Mouse (Mus musculus) forebrain, embryonic 14.5 days (tissue): ENCODE data around the gene Cog6. TPM values are rescaled to one million over a fixed set of nuclear protein-coding genes. Genes with fewer than 3 reads are reported as not detected.

ENCODE experiments used
- ATAC-seq: fragments of 200-750 bp; cut with Nextera tagmentation; 2 replicates; pipeline ENCODE4 v1.8.0; 2017; ENCODE audit warnings: mild to moderate bottlenecking, moderate library complexity
- DNase-seq: peaks from one replicate; pipeline ENCODE4 v3.0.0-alpha.2; 2015; ENCODE audit warnings: low spot score
- H3K27ac ChIP-seq: fragments of 300-500 bp; sonication (generic); 2 replicates; pipeline ENCODE4 v1.5.1; 2014; ENCODE audit warnings: low read depth, mild to moderate bottlenecking, control low read depth, low read length, moderate library complexity
- H3K27me3 ChIP-seq: fragments of 300-500 bp; sonication (generic); replicated peaks from 2 replicates; pipeline ENCODE4 v1.6.1; 2014; ENCODE audit warnings: low read length, control low read depth, mixed read lengths; ENCODE audit not compliant: control insufficient read depth, insufficient read depth
- H3K36me3 ChIP-seq: fragments of 300-500 bp; sonication (generic); 2 replicates; pipeline ENCODE4 v1.6.1; 2014; ENCODE audit warnings: low read length, control low read depth; ENCODE audit not compliant: control insufficient read depth, insufficient read depth
- H3K4me1 ChIP-seq: fragments of 300-500 bp; sonication (generic); 2 replicates; pipeline ENCODE4 v1.6.1; 2014; ENCODE audit warnings: antibody characterized with exemption, low read length, control low read depth; ENCODE audit not compliant: control insufficient read depth, insufficient read depth
- H3K4me2 ChIP-seq: fragments of 300-500 bp; sonication (generic); 2 replicates; pipeline ENCODE4 v1.6.1; 2014; ENCODE audit warnings: mild to moderate bottlenecking, control low read depth, low read length
- H3K4me3 ChIP-seq: fragments of 300-500 bp; sonication (generic); 2 replicates; pipeline ENCODE4 v1.5.1; 2014; ENCODE audit warnings: low read depth, low read length, control low read depth
- H3K9ac ChIP-seq: fragments of 300-500 bp; sonication (generic); 2 replicates; pipeline ENCODE4 v1.6.1; 2014; ENCODE audit warnings: mild to moderate bottlenecking, low read length, control low read depth, moderate library complexity
- H3K9me3 ChIP-seq: fragments of 300-500 bp; sonication (generic); replicated peaks from 2 replicates; pipeline ENCODE4 v1.6.1; 2016; ENCODE audit warnings: low read length, control low read depth, mixed read lengths; ENCODE audit not compliant: control insufficient read depth
- WGBS: fragments of 180-500 bp; shearing (Covaris S2); extraction: QIAGEN DNeasy Blood & Tissue Kit; methylation state at CpG from one replicate; pipeline ENCODE4 v1.1.7; 2014; 5-methylcytosine and 5-hydroxymethylcytosine counted together
- polyA plus RNA-seq: library from polyadenylated mRNA; unstranded; fragments of >200 nt; fragmentation: Nextera tagmentation; extraction: Ambion mirVana; gene quantifications from 2 replicates; pipeline ENCODE4 v1.2.1, GENCODE M21; 2014

Cog6 gene
- polyA plus RNA-seq, 1 experiment from 2014 or later, result 73.1 TPM

DNA sequence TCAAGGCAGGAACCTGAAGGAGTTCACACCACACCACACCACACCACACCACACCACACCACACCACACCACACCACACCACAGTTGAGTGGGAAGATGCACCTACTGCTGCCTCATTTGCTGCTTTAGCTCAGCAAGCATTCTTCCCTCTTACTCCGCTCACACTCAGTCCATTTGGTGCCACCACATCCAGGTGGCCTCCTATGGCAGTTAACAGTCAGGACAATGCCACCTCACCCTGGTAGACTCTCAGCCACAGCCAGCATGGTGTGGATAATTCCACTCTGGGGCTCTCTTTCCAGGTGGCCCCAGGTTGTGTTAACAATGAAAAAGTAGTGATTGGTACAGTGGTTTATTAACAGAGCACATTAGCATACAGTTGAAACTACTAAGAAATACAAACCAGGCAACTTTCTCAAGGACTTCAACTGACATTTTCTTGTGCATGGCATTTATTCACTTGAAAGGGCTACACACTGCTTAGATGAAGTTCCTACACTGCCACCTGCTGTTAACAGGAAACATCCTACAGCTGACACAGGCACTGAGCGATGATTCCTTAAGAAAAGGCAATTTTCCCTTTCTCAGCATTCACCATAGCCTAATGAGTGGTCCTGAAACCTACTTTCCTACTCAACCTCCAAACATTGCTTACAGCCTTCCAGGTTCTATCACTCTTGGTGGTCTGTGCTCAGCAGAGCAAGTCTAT is 12.5 kb downstream of the Cog6 start:
- no peaks in the 10 kb centered on the region for H3K27me3 ChIP-seq
- DNase-seq, result peak; percentile 85

DNA sequence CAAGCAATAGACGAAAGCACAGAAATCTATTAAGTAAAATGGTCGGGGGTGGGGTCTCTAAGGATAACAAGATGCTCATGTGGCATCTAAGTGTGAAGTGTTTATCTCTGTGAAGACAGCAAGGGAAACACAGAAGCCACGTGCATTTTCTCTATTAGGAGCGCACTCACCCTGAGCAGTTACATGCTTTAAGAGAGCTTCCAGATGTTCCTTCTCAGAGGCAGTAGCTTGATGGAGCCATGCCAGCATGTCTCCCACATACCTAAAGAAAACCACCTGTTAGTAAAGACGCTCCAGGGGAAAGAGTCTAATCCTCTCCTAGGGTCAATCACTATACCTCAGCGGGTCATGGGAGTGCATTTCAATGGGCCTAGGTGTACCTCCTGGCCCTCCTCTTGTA is 15.0 kb downstream of the Cog6 start:
- no peak overlapping the region for H3K9ac ChIP-seq
- H3K4me3 ChIP-seq, result no peak overlapping the region
- no peak for ATAC-seq
- no peaks in the 10 kb centered on the region for H3K9me3 ChIP-seq
- peaks cover 70% of the 10 kb centered on the region for H3K36me3 ChIP-seq
- no peak overlapping the region for H3K4me2 ChIP-seq
- DNase-seq, result no peak
- no peaks in the 10 kb centered on the region for H3K27me3 ChIP-seq
- H3K4me1 ChIP-seq, result no peaks in the 10 kb centered on the region
- 71% methylated on average over 6 of the region's 6 CpGs for WGBS
- no peak overlapping the region for H3K27ac ChIP-seq

More for the DNA sequence above, 12.5 kb downstream of the Cog6 start:
- Histone ChIP-seq H3K9me3 (no peaks in the 10 kb centered on the region), H3K9ac (no peak overlapping the region), H3K36me3 (peaks cover 68% of the 10 kb centered on the region), H3K27ac (no peak overlapping the region), H3K4me1 (no peaks in the 10 kb centered on the region), H3K4me2 (no peak overlapping the region), H3K4me3 (no peak overlapping the region)
- no peak for ATAC-seq
- 78% methylated on average over 2 of the region's 2 CpGs for WGBS

DNA sequence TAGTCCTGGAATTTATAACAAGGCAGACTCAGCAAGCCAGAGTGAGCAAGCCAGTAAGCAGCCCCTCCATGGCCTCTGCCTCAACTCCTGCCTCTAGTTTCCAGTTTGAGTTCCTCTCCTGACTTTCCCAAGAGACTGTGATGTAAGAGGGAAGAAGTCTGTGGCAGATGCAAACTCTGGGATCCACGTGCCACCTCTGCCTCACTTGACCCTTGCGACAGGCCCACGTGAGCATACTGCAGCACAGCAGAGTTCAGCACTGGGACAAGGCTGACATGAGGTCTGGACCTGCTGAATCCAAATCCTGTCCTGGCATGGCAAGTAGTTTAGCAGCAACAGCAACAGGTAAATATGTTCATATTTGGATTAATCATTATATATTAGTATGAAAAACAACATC is 17.0 kb downstream of the Cog6 start:
- Histone ChIP-seq H3K4me2 (no peak overlapping the region), H3K4me3 (no peak overlapping the region), H3K27ac (no peak overlapping the region), H3K4me1 (no peaks in the 10 kb centered on the region), H3K27me3 (no peaks in the 10 kb centered on the region), H3K9me3 (no peaks in the 10 kb centered on the region), H3K9ac (no peak overlapping the region), H3K36me3 (peaks cover 70% of the 10 kb centered on the region)
- DNase-seq, result no peak
- WGBS, result 86% methylated on average over 3 of the region's 3 CpGs
- ATAC-seq, result no peak

DNA sequence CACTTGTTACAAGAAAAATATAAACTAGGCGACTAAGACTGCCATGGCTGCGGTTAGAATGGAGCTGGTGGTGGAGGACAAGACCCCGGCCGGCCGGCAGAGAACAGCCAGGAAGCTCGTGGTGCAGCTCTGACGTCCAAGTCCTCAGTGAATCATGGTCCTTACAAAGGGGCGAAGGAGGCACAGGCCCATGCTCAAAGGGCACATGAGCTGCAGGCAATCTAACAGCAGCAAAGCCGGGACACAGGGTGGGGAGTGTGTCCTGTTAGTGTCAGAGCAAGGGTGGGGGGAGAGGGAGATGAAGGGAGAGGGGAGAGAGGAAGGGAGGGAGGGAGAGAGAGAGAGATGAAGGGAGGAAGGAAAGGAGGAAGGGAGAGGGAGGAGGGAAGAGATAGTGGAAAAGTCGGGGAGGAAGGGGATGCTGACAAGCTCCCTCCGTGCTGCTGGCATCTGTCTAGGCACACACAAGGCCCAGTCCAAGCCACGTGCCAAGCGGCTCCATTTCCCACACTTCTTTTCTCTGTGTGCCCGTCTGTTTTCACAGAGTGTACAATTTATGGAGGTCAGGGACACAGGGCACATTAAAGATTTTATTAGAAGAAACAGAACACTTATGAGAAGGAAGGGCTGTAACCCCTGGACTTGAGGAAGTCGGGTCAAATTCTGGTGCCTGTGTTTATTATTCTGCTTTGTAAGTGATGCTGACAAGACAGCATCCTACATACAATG is 17.9 kb downstream of the Cog6 start:
- Histone ChIP-seq H3K36me3 (peaks cover 70% of the 10 kb centered on the region), H3K9me3 (no peaks in the 10 kb centered on the region), H3K9ac (no peak overlapping the region), H3K27ac (no peak overlapping the region), H3K4me2 (no peak overlapping the region), H3K27me3 (no peaks in the 10 kb centered on the region), H3K4me3 (no peak overlapping the region), H3K4me1 (no peaks in the 10 kb centered on the region)
- 86% methylated on average over 15 of the region's 15 CpGs for WGBS
- no peak for ATAC-seq
- DNase-seq, result no peak

DNA sequence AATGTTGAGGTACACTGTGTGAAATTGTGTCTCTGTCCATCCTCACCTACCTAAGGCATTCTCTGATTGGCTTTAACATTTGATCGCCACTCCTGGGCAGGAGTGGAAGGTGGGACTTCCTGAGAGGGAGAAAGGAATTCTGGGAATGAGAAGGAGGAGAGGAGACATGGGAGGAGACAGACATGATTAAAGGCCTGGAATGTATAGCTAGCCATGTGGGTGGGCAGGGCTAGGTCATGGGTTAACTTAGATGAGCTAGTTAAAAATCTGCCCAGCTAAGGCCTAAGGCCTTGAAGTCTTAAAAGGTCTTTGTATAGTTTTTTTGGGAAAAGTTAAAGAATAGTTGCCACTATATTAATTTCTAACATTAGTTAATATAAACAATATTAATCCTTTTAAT is 19.7 kb downstream of the Cog6 start:
- no peaks in the 10 kb centered on the region for H3K4me1 ChIP-seq
- no peak for ATAC-seq
- H3K9ac ChIP-seq, result no peak overlapping the region
- no peak overlapping the region for H3K27ac ChIP-seq
- no peak overlapping the region for H3K4me3 ChIP-seq
- 83% methylated on average over 1 of the region's 1 CpGs for WGBS
- no peak for DNase-seq
- peaks cover 73% of the 10 kb centered on the region for H3K36me3 ChIP-seq
- no peaks in the 10 kb centered on the region for H3K9me3 ChIP-seq
- H3K4me2 ChIP-seq, result no peak overlapping the region
- H3K27me3 ChIP-seq, result no peaks in the 10 kb centered on the region

DNA sequence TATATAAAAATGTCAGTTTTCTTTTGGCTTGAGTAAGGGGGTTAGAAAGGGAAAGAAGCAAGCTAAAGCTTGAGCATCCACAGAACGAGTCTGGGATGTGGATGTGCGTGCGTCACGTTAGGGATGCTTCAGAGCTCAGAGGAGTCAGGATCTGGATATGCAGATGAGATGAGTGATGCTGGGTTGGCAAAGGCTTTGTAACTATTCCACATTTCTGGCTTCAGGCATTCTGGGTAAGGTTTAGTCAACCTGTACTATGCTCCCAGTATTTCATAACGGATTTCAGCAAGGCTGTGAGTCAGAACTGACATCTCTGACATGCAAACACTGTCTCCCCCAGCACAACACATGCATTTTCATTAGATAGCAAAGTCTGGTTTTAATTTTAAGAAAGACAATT is 20.4 kb downstream of the Cog6 start:
- 82% methylated on average over 5 of the region's 5 CpGs for WGBS
- no peak overlapping the region for H3K4me3 ChIP-seq
- H3K36me3 ChIP-seq, result peaks cover 70% of the 10 kb centered on the region
- H3K27ac ChIP-seq, result no peak overlapping the region
- no peaks in the 10 kb centered on the region for H3K27me3 ChIP-seq
- ATAC-seq (no peak), DNase-seq (no peak)
- H3K9ac ChIP-seq, result no peak overlapping the region
- no peaks in the 10 kb centered on the region for H3K4me1 ChIP-seq
- H3K9me3 ChIP-seq, result no peaks in the 10 kb centered on the region
- H3K4me2 ChIP-seq, result no peak overlapping the region

DNA sequence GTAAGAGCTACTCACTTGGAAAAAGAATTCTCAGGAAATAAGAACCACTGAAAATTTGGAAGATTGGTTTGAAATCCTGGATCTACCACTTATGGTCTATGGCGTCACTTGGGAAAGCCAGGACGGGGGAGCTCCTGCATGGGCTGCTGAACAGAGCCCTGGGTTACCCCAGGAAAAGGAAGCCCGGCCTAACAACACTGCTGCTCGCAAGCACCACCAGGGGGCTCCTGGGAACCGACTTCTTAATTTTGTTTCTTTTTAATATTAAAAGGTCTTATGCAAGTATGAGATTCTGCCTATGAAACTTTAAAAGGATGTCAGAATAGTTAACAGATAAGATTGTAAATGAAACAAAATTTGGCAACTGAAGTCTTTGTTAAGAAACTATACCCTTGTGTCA is 22.4 kb downstream of the Cog6 start:
- H3K27me3 ChIP-seq, result no peaks in the 10 kb centered on the region
- H3K9me3 ChIP-seq, result no peaks in the 10 kb centered on the region
- no peaks in the 10 kb centered on the region for H3K4me1 ChIP-seq
- H3K4me3 ChIP-seq, result no peak overlapping the region
- DNase-seq (peak; percentile 17), ATAC-seq (no peak)
- H3K9ac ChIP-seq, result no peak overlapping the region
- WGBS, result 63% methylated on average over 5 of the region's 5 CpGs
- H3K27ac ChIP-seq, result no peak overlapping the region
- H3K36me3 ChIP-seq, result peaks cover 68% of the 10 kb centered on the region
- H3K4me2 ChIP-seq, result no peak overlapping the region

DNA sequence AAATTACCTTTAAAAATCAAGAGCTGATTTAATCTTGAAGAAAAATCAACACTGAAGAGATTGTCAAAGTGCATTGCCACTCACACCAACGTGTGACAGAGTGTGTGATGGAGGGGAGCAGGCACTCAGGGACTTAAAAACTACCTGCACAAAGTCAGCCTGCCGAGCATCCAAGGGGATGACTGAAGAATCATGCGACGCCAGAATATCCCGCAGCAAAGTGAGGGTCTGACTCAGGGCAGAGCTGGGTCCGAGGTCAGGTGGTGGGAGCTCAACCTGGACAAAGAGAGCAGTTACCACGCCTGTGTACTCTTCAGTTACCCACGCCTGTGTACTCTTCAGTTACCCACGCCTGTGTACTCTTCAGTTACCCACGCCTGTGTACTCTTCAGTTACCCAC is 23.7 kb downstream of the Cog6 start:
- Histone ChIP-seq H3K36me3 (peaks cover 68% of the 10 kb centered on the region), H3K27ac (no peak overlapping the region), H3K9me3 (no peaks in the 10 kb centered on the region), H3K4me1 (no peaks in the 10 kb centered on the region), H3K4me3 (no peak overlapping the region), H3K27me3 (no peaks in the 10 kb centered on the region), H3K9ac (no peak overlapping the region), H3K4me2 (no peak overlapping the region)
- DNase-seq (no peak), ATAC-seq (no peak)
- 88% methylated on average over 9 of the region's 10 CpGs for WGBS

DNA sequence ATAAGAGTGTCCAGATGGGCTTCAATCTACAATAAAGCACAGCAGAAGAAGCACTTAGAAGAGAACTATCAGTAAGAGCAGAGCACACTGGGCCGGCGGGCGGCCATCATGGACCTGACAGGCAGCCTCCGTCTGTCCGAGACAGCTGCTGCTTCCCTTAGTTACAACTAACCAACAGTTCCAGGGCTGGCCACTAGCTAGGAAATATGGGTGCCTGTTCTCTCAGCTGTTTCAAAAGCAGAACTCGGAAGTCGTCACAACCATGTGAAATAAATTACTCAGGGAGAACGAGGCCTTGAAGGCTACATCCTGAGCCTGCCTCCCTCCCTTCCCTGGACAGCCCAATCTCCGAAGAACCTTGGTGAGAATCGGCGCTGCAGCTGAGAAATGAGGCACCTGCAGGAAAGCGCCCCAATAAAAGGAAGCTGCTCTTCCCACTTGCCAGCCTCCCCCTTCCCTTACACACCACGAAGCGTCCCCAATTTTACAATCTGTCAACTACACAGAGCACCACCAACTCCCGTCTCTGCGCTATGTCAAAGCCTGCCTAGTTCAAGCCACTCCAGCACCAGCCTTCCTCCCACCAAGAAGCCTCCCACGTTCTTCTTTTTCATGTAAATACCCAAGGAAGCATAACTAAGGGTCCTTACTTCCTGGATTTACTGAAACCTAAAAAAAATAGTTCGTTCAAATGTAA is 26.8 kb downstream of the Cog6 start:
- no peaks in the 10 kb centered on the region for H3K9me3 ChIP-seq
- no peak for DNase-seq
- H3K27me3 ChIP-seq, result no peaks in the 10 kb centered on the region
- no peak overlapping the region for H3K4me2 ChIP-seq
- no peaks in the 10 kb centered on the region for H3K4me1 ChIP-seq
- H3K36me3 ChIP-seq, result peaks cover 59% of the 10 kb centered on the region
- H3K4me3 ChIP-seq, result no peak overlapping the region
- ATAC-seq, result no peak
- no peak overlapping the region for H3K27ac ChIP-seq
- 77% methylated on average over 18 of the region's 18 CpGs for WGBS
- no peak overlapping the region for H3K9ac ChIP-seq
